Mouse (Mus musculus) kidney, postnatal 14 days (tissue): ENCODE results near the gene Fndc1.
A peak's percentile ranks its signal among the peaks of the same experiment; 100 is the strongest.

Experiments used
- DNase-seq: peaks from one replicate; pipeline ENCODE4 v3.0.0; 2022; ENCODE audit warnings: mixed read lengths

The Fndc1 gene

GRCm38 (mm10) chr17:7826819-7827515 lies at the start of gene Fndc1:
Fndc1 (minus strand) TSS chr17:7827302.
- DNase-seq, result peak; percentile 68

DNA sequence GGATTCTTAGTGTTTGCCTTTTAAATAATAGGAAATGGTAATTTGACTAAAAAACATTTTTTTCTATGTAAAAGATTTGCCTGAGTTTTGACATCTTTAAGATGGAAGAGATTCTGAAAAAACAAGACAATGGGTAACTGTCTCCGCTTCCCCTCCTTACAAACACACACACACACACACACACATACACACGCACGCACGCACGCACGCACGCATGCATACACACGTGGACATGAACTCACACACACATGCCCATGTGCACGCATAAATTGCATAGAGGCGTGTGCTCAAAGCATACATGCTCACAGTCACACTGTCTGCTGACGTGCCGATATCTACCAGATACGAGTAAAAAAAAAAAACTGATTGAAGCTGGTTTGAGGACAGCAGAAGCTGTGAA lies 49.4 kb upstream of the Fndc1 start:
- no peak for DNase-seq

DNA sequence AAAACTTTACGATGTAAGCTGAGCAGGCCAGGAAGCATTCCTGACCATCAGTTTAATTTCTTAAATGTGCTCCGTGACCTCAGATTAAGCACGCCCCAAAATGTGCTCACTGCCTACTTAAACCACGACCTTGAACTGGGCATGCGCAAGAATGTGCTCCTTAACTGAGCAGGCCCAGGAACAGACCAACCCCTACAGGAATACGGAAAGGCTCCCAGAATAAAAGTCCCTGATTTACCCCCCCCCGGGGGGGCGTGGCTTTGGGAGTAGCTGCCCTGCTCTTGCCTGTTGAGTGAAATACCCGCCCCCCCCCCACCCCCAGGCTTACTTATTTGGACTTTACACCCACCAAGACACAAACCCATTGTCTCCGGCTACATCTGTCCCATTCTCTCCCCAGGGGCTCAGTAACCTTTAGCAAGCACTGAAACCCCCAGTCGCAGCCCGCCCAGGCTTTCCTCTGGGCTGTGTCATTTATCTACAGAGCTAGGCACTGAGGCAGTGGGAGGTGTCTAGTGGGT lies 48.9 kb upstream of the Fndc1 start:
- peak; percentile 85 for DNase-seq

DNA sequence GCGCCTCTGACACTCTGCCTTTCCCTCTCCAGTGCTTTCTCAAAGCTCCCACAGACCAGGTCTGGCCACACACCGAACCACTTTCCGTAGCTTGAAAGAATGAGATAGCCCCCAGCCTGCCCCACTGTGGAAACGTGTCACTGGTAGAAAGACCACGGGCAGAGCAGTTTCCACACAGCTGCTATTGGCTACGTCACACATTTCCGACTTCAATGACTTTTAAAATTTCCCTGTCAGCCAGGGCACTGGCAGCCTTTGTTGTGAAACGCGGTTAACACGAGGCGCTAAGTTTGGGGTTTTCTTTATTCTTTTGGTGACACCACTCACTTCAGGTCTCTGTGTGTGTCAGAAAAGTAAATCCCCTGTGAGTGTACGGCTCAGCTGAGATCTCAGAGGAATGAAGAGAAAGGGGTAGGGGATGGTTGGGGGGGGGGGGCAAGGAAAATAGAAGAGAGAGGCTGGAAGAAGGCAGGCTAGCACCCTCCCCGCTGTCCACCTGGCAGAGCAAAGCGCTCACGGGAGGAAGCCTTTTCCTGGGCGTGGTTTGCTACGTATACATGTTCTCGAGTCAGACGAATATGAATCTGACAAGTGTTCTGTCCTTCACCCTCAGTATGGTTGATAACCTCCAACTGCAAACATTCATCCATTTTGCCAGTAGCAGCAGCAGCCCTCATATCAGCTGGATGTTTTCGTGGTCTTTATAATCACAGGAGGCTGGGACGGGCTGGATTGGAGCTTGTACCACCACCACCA lies 47.9 kb upstream of the Fndc1 start:
- no peak for DNase-seq

DNA sequence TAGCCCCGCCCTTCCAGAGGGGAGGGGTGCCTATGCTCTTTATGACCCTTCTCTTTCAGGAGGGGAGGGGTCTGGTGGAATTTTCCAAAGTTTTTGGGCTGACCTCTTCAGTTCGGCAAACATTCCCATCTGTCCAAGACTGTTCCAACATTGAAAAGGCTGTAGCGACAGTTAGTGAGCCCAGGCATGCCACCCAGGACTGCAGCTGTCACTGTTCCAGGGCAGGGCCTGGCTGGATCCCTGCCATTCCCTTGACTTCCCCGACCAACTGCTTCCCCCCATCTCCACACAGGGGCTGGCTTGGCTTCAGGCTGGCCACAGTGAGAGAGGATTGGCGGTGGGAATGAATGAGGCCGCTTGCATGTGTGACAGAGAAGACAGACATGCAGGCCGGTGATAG lies 46.3 kb upstream of the Fndc1 start:
- DNase-seq, result no peak

DNA sequence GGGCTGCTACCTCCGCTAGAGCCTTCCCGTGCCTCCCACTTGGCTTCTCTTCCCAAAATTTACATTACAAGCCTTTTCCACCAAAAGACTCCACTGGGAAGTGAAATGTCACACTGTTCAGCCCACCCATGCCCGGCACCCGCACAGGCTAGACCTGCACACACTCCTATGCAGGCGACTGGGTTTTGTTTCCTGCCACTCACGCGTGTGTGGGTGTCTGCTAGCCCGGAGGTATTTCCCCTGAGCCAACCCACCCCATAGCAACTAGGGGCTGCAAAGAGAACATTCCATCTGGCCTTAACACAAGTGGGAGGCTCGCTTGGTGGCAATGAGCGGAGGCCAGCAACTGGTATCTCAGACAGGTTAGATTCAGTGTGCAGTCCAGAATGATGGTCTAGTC lies 44.7 kb upstream of the Fndc1 start:
- DNase-seq, result no peak

DNA sequence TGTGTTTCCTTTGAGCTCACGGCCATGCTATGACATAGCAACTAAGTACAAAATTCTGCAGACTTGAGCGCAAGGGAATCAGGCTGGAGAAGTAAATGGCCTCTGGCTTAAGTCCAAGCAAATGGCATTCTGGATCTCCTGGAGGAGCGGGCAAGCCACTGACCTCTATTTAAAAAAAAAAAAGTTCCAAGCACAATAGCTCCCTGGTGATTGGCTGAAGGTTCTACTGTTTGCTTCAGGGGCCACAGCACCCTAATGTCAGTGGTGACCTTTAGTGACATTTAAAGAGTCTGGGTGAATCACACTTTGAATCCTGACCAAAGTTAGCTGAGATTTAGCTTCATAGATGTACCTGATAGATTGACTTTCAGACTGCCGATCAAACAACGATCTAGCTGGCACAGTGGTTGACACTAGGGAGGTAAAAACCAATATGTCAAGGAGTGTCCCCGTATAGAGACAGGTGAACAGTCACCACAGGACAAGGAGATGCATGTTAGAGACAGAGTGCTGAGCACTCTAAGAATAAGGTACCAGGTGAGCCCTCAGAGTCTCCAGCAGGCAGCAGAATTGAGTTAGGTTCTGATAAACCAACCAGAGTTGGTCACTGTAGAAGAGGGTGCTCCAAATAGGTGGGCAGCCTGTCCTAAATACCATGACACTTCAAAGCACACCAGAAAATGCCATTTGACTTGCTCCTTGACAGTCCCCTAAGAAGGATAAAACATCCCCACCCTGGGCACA lies 43.9 kb upstream of the Fndc1 start:
- DNase-seq, result peak; percentile 17

DNA sequence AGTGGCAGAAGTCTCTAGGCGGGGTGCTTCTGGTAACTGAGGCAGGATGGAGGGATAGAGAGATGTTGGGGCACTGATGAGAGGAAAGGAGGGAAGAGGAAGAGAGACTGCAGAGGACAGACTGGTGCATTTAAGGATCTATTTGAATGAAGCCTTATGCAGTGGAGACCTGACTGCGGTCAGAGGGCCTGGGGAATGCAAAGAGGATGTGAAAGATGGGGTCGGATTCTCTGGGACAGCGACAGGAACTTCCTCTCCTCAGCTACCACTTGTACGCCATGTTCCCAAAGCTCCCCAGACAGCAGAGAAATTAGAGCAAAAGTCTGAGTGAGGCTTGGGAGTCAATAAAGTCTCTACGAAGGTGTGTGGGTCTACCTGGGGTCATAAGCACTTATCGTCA lies 42.0 kb upstream of the Fndc1 start:
- no peak for DNase-seq

- peak; percentile 74 for DNase-seq
Observed at GRCm38 (mm10) chr17:7868631-7869030, 41.5 kb upstream of the Fndc1 start.

DNA sequence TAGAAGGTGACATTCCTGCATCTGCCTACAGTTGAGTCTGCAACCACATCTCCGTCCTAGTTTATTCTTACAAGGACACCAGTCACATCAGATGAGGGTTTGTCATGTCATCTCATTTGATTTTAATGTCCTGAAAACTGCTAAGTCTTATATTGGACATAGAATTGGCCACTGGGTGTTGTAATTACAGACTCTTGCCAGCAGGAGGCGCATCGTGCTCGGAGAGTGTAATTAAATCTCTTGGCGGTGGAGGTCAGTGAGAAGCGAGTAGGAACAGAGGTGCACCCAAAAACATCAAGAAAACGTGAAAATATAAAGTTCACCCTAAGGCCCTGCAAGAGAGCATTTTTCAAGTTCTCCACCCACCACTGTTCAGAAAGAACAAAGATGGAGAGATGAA lies 37.6 kb upstream of the Fndc1 start:
- DNase-seq, result no peak

DNA sequence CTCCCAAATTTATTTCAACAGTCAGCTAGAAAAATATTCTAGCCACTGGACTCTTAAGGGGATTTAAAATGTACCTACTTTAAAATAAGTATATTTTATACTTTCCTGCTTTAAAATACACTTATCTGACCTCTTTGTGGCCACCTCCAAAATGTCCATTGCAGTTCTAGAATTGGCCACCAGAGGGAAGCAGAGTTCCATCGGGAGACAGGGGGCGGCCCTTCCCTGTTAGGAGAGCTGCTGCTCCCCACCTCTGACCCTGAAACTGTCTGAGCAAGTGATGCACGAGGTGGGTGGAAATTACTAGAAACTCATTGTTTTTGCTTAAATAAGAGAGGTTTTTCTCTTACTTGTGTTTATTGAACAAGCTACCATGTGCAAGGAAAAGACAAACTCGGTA lies 36.6 kb upstream of the Fndc1 start:
- DNase-seq, result peak; percentile 66

- no peak for DNase-seq
Observed at GRCm38 (mm10) chr17:7860845-7861360, 33.8 kb upstream of the Fndc1 start.

DNA sequence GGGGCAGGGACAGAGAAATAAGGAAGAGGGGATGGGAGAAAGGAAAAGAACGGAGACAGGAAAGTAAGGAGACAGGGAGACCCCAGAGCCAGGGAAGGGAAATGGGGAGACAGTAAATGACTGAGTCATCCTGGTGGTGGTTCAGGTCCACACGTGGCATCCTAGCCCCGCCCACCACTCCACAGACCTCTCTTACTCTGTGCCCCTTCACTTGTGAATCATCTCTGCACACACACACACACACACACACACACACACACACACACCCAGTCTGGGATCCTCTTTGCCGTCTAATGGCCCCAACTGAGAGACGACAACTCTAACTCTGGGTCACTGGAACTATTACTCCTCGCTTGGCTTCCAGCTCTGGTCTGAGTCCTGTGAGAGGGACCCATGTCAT lies 30.6 kb upstream of the Fndc1 start:
- DNase-seq, result no peak

- DNase-seq, result no peak
Observed at GRCm38 (mm10) chr17:7855851-7856250, 28.7 kb upstream of the Fndc1 start.

DNA sequence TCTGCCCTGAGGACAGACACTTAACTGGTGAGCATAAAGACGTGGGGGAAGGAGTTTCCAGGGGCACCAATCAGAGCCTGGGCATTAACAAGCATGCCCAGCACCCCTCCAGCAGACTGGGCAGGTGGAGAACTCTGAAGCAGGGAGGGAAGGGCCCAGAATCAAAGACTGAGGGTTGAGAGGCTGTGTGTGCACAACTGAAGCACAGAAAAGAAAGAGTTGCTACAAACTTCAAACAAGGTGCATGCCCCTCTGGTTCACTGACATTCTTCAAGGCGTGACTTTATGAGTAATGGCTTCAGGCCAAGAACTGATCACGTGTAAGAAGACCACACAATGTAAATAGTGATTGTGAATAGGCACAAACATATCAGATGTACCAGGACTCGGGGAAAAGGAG lies 24.9 kb upstream of the Fndc1 start:
- DNase-seq, result no peak

DNA sequence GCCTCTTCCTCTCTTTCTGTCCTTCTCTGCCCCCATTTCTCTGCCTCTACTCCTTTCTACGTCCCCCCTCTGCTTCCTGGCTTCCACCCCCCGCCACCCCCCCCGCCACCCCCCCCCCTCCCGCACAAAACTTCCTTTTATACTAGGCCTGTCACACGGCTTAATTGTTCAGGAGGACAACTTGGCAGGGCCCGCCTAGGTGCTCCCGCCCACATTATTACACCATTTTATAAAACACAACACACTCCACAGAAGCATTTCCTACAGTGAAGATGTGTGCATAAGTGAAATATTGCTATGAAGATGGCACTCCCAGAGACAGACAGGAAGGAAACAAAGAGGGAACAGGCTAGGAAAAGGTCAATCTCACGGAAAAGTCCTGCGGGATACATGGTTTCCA lies 24.4 kb upstream of the Fndc1 start:
- no peak for DNase-seq

GRCm38 (mm10) chr17:7850246-7850645 lies 23.1 kb upstream of the Fndc1 start:
- DNase-seq, result no peak

DNA sequence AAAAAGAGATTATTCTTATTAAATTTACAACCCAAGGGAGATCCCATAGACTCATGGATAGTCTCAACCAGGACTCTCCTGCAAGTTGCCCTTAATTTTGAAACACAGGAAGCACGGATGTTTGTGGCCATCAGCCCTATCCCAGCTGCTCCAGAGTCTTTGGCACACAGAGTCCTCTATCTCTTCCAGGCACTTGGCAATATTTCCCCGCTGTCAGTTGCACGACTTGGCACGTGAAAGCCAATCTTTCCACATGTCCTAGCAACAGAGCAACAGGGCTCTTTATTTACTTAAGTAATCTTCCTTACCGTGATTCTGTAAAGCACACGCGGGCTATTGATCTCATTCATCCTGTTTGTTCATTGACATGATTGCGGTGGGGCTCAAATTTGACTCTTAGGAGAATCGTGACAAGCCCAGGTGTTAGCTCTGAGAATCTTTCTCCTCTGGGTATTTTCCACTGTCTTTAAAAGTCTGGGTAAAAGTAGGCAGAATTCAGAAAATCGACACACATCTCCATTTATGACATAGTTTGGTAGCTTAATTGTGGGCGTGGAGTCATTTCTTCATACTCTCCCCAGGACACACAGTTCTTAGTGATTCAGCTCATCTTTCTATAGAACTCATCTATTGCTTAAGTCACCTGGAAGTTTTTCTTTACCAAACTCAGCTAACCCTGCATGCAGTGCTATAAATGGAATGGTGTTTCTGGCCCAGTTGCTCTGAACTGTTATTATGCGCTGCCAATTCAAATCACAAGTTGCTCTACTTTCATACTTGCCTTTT lies 13.6 kb upstream of the Fndc1 start:
- no peak for DNase-seq

GRCm38 (mm10) chr17:7827586-7827985 lies 484 bp upstream of the Fndc1 start:
- no peak for DNase-seq

GRCm38 (mm10) chr17:7825416-7825815 lies 1.7 kb downstream of the Fndc1 start:
- no peak for DNase-seq

DNA sequence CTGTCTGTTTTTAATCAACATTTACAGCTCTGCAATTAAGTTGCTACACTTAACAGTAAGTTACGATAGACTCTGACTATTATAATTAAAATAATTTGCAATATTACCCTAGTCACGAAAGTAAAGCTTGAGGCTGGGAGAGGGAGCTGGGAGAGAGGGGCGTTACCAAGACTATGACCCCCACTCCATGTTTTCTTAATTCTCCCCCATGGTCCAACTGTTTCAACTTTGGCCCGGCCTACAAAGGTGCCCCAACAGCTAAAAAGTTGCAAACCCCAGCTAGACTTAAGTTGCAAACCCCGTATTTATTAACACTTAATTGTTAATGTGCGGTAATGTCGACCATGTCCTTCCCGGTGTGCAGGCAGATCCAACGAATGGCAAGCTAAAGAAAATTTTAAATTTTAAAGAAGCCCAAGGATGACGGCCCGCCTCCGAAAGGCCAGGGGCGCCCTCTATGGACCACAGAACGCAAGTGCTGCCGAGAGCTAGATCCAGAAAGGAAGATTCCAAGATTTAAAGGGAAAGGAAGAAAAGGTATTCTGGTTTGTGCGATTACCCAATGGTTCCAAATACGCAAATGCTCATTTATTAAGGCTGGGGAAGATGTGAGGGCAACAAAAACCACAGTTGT lies 5.4 kb downstream of the Fndc1 start:
- DNase-seq, result peak; percentile 41

- no peak for DNase-seq
Observed at GRCm38 (mm10) chr17:7820176-7820575, 6.9 kb downstream of the Fndc1 start.
